Mouse (Mus musculus): ENCODE results near the gene Rassf5.

DNA sequence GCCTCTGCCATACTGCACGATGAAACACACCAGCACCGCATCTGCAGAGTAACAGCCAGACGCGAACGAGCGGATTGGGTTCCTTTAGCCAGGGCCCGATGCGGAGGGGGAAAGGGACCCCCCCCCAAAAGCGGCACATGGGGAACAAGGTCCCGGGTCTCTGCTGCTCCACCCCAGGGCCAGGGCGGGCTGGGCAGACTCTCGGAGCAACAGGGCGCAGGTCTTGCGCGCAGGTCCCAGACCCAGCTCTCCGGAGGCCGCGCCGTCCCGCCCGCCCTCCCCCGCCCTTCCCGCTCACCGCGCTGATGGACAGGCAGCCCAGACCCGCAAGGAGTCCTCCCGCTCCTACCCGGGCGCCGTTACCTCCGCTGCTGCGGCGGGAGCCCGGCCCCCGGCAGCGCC, 107.3 kb downstream of the Rassf5 start:
- TF ChIP-seq CTCF (IDR thresholded peaks at IDR 0.05) (no peak), EP300 (IDR thresholded peaks at IDR 0.05) (no peak)

Measured in lung, postnatal 0 days (tissue).